Mouse (Mus musculus) kidney, embryonic 16.5 days (tissue): ENCODE measurements around the gene Sfta2. TPM values are rescaled to one million over a fixed set of nuclear protein-coding genes. Genes with fewer than 3 reads are reported as not detected.
A peak's percentile ranks its signal among the peaks of the same experiment; 100 is the strongest.

Source experiments
- ATAC-seq: fragments of 200-750 bp; cut with Nextera tagmentation; 2 replicates; pipeline ENCODE4 v1.8.0; 2017; ENCODE audit warnings: moderate TSS enrichment; ENCODE audit not compliant: low FRiP score, low TSS enrichment
- H3K27ac ChIP-seq: fragments of 300-500 bp; sonication (generic); 2 replicates; pipeline ENCODE4 v1.5.1; 2014; ENCODE audit warnings: low read length
- H3K27me3 ChIP-seq: fragments of 300-500 bp; sonication (generic); 2 replicates; pipeline ENCODE4 v1.6.1; 2014; ENCODE audit warnings: low read length, control low read depth, mixed read lengths; ENCODE audit not compliant: insufficient read depth
- H3K36me3 ChIP-seq: fragments of 300-500 bp; sonication (generic); 2 replicates; pipeline ENCODE4 v1.6.1; 2014; ENCODE audit warnings: low read length, control low read depth, mixed read lengths; ENCODE audit not compliant: insufficient read depth
- H3K4me1 ChIP-seq: fragments of 300-500 bp; sonication (generic); 2 replicates; pipeline ENCODE4 v1.6.1; 2014; ENCODE audit warnings: low read length, control low read depth, mixed read lengths; ENCODE audit not compliant: insufficient read depth
- H3K4me2 ChIP-seq: fragments of 300-500 bp; sonication (generic); replicated peaks from 2 replicates; pipeline ENCODE4 v1.6.1; 2014; ENCODE audit warnings: low read depth, low read length
- H3K4me3 ChIP-seq: fragments of 300-500 bp; sonication (generic); 2 replicates; pipeline ENCODE4 v1.5.1; 2014; ENCODE audit warnings: mild to moderate bottlenecking, low read length
- H3K9ac ChIP-seq: fragments of 300-500 bp; sonication (generic); replicated peaks from 2 replicates; pipeline ENCODE4 v1.6.1; 2014; ENCODE audit warnings: low read length
- H3K9me3 ChIP-seq: fragments of 300-500 bp; sonication (generic); 2 replicates; pipeline ENCODE4 v1.6.1; 2016; ENCODE audit warnings: low read length, control low read depth
- WGBS: fragments of 180-500 bp; shearing (Covaris S2); extraction: QIAGEN DNeasy Blood & Tissue Kit; methylation state at CpG from one replicate; pipeline ENCODE4 v1.1.7; 2014; 5-methylcytosine and 5-hydroxymethylcytosine counted together
- polyA plus RNA-seq: library from polyadenylated mRNA; unstranded; fragments of >200 nt; fragmentation: Nextera tagmentation; extraction: Ambion mirVana; gene quantifications from 2 replicates; pipeline ENCODE4 v1.2.1, GENCODE M21; 2015

The Sfta2 gene
- polyA plus RNA-seq, 1 experiment from 2014 or later, result 7.3 TPM

- peak; percentile 55 for ATAC-seq
- Histone ChIP-seq H3K27ac (peak overlapping the region; percentile 85), H3K9me3 (no peaks in the 10 kb centered on the region), H3K4me3 (peak overlapping the region; percentile 80), H3K27me3 (no peaks in the 10 kb centered on the region), H3K9ac (peak overlapping the region; percentile 89), H3K4me2 (peak overlapping the region; percentile 92), H3K36me3 (peaks cover 26% of the 10 kb centered on the region), H3K4me1 (peaks cover 13% of the 10 kb centered on the region)
- 5% methylated on average over 13 of the region's 13 CpGs for WGBS
Measured at GRCm38 (mm10) chr17:35666851-35667256, 65.5 kb downstream of the Sfta2 start.

GRCm38 (mm10) chr17:35667334-35668065 is 66.2 kb downstream of the Sfta2 start, which contains the start of gene Vars2:
TSS of gene Vars2 (minus strand) at chr17:35667592.
- H3K4me1 ChIP-seq, result peaks cover 14% of the 10 kb centered on the region
- peak within 1 kb of the TSS; percentile 85 for H3K27ac ChIP-seq
- no peaks in the 10 kb centered on the region for H3K9me3 ChIP-seq
- ATAC-seq, result peak; percentile 87
- WGBS, result under 1% methylated on average over 61 of the region's 61 CpGs
- H3K27me3 ChIP-seq, result no peaks in the 10 kb centered on the region
- peaks cover 26% of the 10 kb centered on the region for H3K36me3 ChIP-seq
- H3K9ac ChIP-seq, result peak within 1 kb of the TSS; percentile 89
- peak within 1 kb of the TSS; percentile 80 for H3K4me3 ChIP-seq
- H3K4me2 ChIP-seq, result peak within 1 kb of the TSS; percentile 92

DNA sequence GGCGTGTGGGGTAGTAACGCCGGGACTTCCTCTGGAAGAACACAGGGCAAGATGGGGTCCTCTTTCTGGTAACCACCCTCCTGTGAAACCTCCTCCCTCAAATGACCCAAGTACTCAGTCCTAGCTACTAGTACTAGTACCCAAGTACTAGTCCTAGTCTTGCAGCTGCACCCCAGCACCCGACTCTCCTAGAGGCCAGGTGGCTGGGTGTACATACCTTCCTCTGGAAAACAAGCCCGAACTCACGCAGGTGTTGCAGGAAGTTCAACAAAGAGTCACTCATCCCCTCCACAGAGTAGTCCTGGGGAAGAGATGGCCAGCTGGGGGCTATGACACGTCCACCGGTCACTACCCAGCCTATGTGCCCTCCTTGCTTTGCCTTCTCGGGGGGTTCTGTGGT is 68.4 kb downstream of the Sfta2 start:
- 89% methylated on average over 9 of the region's 9 CpGs for WGBS
- Histone ChIP-seq H3K9me3 (no peaks in the 10 kb centered on the region), H3K27me3 (no peaks in the 10 kb centered on the region), H3K36me3 (peaks cover 13% of the 10 kb centered on the region; the same call in 1 of the 2 replicates), H3K9ac (no peak overlapping the region), H3K4me3 (no peak overlapping the region), H3K27ac (no peak overlapping the region), H3K4me1 (peaks cover 21% of the 10 kb centered on the region), H3K4me2 (no peak overlapping the region)
- ATAC-seq, result no peak

DNA sequence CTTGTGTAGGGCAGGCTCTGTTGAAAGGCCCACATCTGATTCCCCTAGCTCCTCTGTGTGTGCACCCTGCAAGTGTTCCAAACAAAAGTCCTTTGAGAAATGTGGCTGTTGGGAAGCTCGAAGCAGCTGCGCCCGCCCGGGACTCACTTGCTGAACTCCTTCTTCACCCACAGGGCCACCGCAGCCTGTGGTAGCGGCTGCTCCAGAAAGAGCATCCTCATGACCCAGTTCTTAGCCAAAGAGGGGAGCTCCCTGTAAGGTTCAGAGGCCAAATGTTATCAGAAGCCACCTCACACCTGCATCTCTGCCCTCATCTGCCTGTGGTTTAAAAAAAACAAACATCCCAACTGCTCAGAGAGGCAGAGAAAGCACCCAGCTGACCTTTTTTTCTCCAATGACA is 70.5 kb downstream of the Sfta2 start:
- ATAC-seq, result no peak
- 93% methylated on average over 6 of the region's 6 CpGs for WGBS

GRCm38 (mm10) chr17:35672527-35672926 is 71.2 kb downstream of the Sfta2 start:
- no peak overlapping the region for H3K27ac ChIP-seq
- peak overlapping the region; percentile 68 for H3K4me2 ChIP-seq
- no peaks in the 10 kb centered on the region for H3K9me3 ChIP-seq
- H3K4me3 ChIP-seq, result no peak overlapping the region
- peaks cover 14% of the 10 kb centered on the region for H3K4me1 ChIP-seq
- 0 out of 2 replicates have a peak, but pooled peaks cover 13% of the 10 kb centered on the region for H3K36me3 ChIP-seq
- no peaks in the 10 kb centered on the region for H3K27me3 ChIP-seq
- H3K9ac ChIP-seq, result peak overlapping the region; percentile 90; the same call in 1 of the 2 replicates
- no peak for ATAC-seq
- 86% methylated on average over 6 of the region's 6 CpGs for WGBS

More for the DNA sequence above, 70.5 kb downstream of the Sfta2 start:
- Histone ChIP-seq H3K27ac (no peak overlapping the region), H3K9me3 (no peaks in the 10 kb centered on the region), H3K36me3 (0 out of 2 replicates have a peak, but pooled peaks cover 13% of the 10 kb centered on the region), H3K27me3 (no peaks in the 10 kb centered on the region), H3K4me3 (no peak overlapping the region), H3K9ac (no peak overlapping the region), H3K4me2 (no peak overlapping the region), H3K4me1 (peaks cover 16% of the 10 kb centered on the region)

DNA sequence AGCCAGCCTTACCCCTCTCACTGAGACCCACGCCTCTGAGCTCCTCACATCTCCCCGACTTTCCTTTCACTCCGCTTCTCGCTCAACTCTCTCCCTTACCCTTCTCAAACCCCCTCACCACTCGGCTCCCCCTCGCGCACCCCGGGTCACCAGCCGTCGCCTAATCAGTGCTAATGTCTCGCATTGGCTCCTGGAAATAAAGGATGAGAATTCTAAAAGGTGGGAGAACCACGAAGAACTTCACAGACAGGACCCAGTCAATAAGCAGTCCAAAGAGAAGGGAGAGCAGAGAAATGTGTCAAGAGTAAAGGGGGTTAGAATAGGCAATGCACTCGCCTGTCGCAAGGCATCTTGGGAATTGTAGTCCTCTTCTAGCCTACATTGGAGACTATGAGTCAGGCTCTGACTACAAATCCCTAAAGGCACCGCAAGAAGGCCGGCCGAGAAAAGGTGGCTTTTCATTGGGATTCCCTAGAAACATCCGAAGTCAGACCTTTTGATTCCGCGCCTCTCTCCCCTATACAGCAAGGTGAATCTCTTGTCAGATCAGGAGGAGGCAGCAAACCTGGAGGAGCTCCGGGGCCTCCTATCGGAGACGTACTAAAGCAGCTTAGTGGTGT is 72.2 kb downstream of the Sfta2 start, which contains the start of gene Gtf2h4:
Gene Gtf2h4, minus strand, starts transcription at position 324 of the 620 bp plus-strand sequence.
- Histone ChIP-seq H3K4me2 (peak within 1 kb of the TSS; percentile 68), H3K4me3 (peak within 1 kb of the TSS; percentile 87), H3K9me3 (no peaks in the 10 kb centered on the region), H3K36me3 (0 out of 2 replicates have a peak, but pooled peaks cover 13% of the 10 kb centered on the region), H3K9ac (peak within 1 kb of the TSS; percentile 90), H3K27me3 (no peaks in the 10 kb centered on the region), H3K27ac (no peak within 1 kb of the TSS), H3K4me1 (peaks cover 8% of the 10 kb centered on the region)
- WGBS, result under 1% methylated on average over 23 of the region's 23 CpGs
- peak; percentile 98 for ATAC-seq

DNA sequence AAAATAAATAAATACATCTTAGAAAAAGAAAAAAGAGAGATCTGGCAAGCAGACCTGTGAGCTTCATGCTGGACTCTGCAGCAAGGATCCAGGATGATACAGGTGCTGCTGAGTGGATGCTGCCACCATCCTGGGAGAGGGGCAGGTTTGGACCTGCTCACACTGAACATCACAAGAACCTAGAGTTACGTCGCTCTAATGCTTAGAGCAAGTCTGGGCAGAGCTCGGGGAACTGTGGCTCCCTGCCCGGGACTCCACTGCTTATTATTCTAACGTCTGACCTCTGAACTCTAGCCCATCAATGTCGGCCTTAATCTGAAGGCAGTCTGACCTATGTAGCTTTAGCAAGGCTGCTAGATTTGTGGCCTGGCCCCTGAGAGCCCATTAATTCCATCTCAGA is 79.2 kb downstream of the Sfta2 start:
- peaks cover 42% of the 10 kb centered on the region for H3K36me3 ChIP-seq
- 16% methylated on average over 6 of the region's 6 CpGs for WGBS

DNA sequence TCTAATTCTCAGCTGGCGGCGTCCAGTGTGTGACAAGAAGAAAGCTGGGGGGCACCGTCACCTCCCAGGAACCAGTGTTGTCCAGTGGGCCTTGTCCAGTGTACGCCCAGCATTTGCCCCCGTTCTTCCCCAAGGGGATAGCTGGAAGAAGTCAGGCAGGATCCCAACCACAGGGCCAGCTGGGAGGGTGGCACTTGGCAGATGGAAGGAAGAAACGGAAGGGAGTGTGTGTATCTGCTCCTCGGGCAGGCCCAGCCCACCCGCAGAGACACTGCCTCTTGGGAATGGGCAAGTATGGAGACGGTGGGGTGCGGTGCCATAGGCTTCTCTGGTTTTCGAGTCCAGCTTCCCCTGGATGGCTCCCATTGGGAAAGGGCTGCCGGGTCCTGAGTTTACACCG is 80.6 kb downstream of the Sfta2 start:
- no peak overlapping the region for H3K27ac ChIP-seq
- no peaks in the 10 kb centered on the region for H3K27me3 ChIP-seq
- ATAC-seq, result no peak
- H3K9ac ChIP-seq, result no peak overlapping the region
- H3K36me3 ChIP-seq, result peaks cover 56% of the 10 kb centered on the region
- H3K4me3 ChIP-seq, result no peak overlapping the region
- 87% methylated on average over 13 of the region's 13 CpGs for WGBS
- no peaks in the 10 kb centered on the region for H3K9me3 ChIP-seq
- no peak overlapping the region for H3K4me2 ChIP-seq
- no peaks in the 10 kb centered on the region for H3K4me1 ChIP-seq

More for the DNA sequence above, 79.2 kb downstream of the Sfta2 start:
- H3K4me3 ChIP-seq, result no peak overlapping the region
- ATAC-seq, result no peak
- H3K9me3 ChIP-seq, result no peaks in the 10 kb centered on the region
- H3K27me3 ChIP-seq, result no peaks in the 10 kb centered on the region
- no peak overlapping the region for H3K9ac ChIP-seq
- no peak overlapping the region for H3K27ac ChIP-seq
- H3K4me1 ChIP-seq, result no peaks in the 10 kb centered on the region
- no peak overlapping the region for H3K4me2 ChIP-seq

DNA sequence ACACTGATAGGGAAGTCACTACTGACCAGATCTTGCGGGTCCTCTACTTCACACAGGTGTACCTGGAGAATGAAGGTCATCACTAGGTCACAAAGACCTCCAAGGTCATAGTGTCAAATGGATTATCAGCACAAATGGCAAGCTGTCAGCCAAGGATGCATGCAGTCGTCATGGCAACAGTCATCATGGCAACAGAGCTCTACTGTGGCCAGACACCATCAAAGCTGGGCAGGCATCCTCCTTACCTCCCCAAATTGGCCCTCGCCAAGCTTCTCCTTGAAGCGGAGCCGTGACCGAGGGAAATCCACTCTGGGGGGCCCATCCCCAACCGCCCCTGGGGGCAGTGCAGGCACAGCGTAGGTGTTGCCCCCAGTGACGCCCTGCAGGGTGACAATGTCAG is 83.7 kb downstream of the Sfta2 start:
- H3K4me3 ChIP-seq, result no peak overlapping the region
- H3K4me2 ChIP-seq, result no peak overlapping the region
- no peak overlapping the region for H3K27ac ChIP-seq
- 76% methylated on average over 9 of the region's 9 CpGs for WGBS
- H3K36me3 ChIP-seq, result peaks cover 85% of the 10 kb centered on the region
- H3K27me3 ChIP-seq, result no peaks in the 10 kb centered on the region
- no peaks in the 10 kb centered on the region for H3K9me3 ChIP-seq
- H3K9ac ChIP-seq, result no peak overlapping the region
- H3K4me1 ChIP-seq, result no peaks in the 10 kb centered on the region
- ATAC-seq, result no peak
